17 mouse cellular contexts compared by ENCODE assay signal in genomic region chr4:89112782-89113181, GRCm38 (mm10). TPM values are rescaled to one million over a fixed set of nuclear protein-coding genes. Genes with fewer than 3 reads are reported as not detected.
DNase-seq lines count a peak whose midpoint lies in the region; ATAC-seq and TF ChIP-seq lines count a peak whose summit lies in the region.
"Had no signal": no experiment of that assay in that cellular context is flagged by ENCODE, and none has a peak within 500 bp of the region (broad histone marks: within the 10 kb centered on the region; RNA-seq: fewer than 3 reads in every experiment).

No protein-coding gene starts in this region.

- no peak for TF ChIP-seq EP300 in stomach, postnatal 0 days (optimal IDR thresholded peaks at IDR 0.05)

- no peaks in the 10 kb centered on the region for H3K79me2 ChIP-seq in liver, adult 2 months (ENCODE audit: control insufficient read depth, insufficient read depth, low read length)

- H3K4me3 ChIP-seq in liver, adult 2 months (ENCODE audit: insufficient read depth, low read depth, low read length) = no peak overlapping the region
- no peak overlapping the region for H3K4me3 ChIP-seq in liver, embryonic 12.5 days
- H3K4me3 ChIP-seq in stomach, postnatal 0 days (ENCODE audit: low read depth, low read length) = no peak overlapping the region
- H3K4me3 ChIP-seq in kidney, embryonic 15.5 days (replicated peaks) = no peak overlapping the region
- H3K4me3 ChIP-seq: limb, embryonic 10.5 days; midbrain, embryonic 12.5 days had no signal

- H3K36me3 ChIP-seq in liver, adult 2 months (ENCODE audit: control insufficient read depth, insufficient read depth, low read length) = no peaks in the 10 kb centered on the region
- no peaks in the 10 kb centered on the region for H3K36me3 ChIP-seq in liver, embryonic 12.5 days
- no peaks in the 10 kb centered on the region for H3K36me3 ChIP-seq in stomach, postnatal 0 days (ENCODE audit: control insufficient read depth, insufficient read depth, low read length)
- H3K36me3 ChIP-seq in kidney, embryonic 15.5 days = no peaks in the 10 kb centered on the region
- H3K36me3 ChIP-seq: limb, embryonic 10.5 days; midbrain, embryonic 12.5 days had no signal

- H3K27ac ChIP-seq in liver, adult 2 months (replicated peaks; ENCODE audit: insufficient read depth, low read depth, low read length) = no peak overlapping the region
- no peak overlapping the region for H3K27ac ChIP-seq in liver, embryonic 12.5 days
- H3K27ac ChIP-seq in stomach, postnatal 0 days (replicated peaks) = no peak overlapping the region
- no peak overlapping the region for H3K27ac ChIP-seq in kidney, embryonic 15.5 days
- H3K27ac ChIP-seq: limb, embryonic 10.5 days; macrophage; midbrain, embryonic 12.5 days had no signal

- no peaks in the 10 kb centered on the region for H3K27me3 ChIP-seq in liver, adult 2 months (ENCODE audit: control insufficient read depth, insufficient read depth, low read length)
- H3K27me3 ChIP-seq in liver, embryonic 12.5 days (replicated peaks) = no peaks in the 10 kb centered on the region
- no peaks in the 10 kb centered on the region for H3K27me3 ChIP-seq in stomach, postnatal 0 days (ENCODE audit: control insufficient read depth, insufficient read depth, low read length)
- H3K27me3 ChIP-seq in kidney, embryonic 15.5 days = no peaks in the 10 kb centered on the region
- H3K27me3 ChIP-seq: midbrain, embryonic 12.5 days had no signal

- no peak for TF ChIP-seq CTCF in liver, adult 2 months (IDR thresholded peaks at IDR 0.05; ENCODE audit: low read depth, low read length)
- no peak for TF ChIP-seq CTCF in stomach, postnatal 0 days (IDR thresholded peaks at IDR 0.05; ENCODE audit: low read depth)

- H3K9ac ChIP-seq in liver, adult 2 months (ENCODE audit: low read depth, low read length) = no peak overlapping the region
- H3K9ac ChIP-seq in liver, embryonic 12.5 days = no peak overlapping the region
- no peak overlapping the region for H3K9ac ChIP-seq in stomach, postnatal 0 days (ENCODE audit: low read length)
- H3K9ac ChIP-seq in kidney, embryonic 15.5 days = no peak overlapping the region
- H3K9ac ChIP-seq: liver, postnatal 0 days; midbrain, embryonic 12.5 days had no signal

- ATAC-seq in liver, embryonic 12.5 days = no peak
- peak; percentile 54 for ATAC-seq in common myeloid progenitor, adult 5-6 weeks (replicated peaks; ENCODE audit: low read depth, poor library complexity, severe bottlenecking)
- peak; percentile 74 for ATAC-seq in stomach, postnatal 0 days (ENCODE audit: low FRiP score, low TSS enrichment)
- ATAC-seq in kidney, embryonic 15.5 days (replicated peaks; ENCODE audit: low FRiP score) = no peak
- ATAC-seq: liver, postnatal 0 days; lung, postnatal 0 days had no signal

- peak; percentile 11 to 18 for DNase-seq in cerebellum, postnatal 14 days
- DNase-seq in cerebellum, postnatal 36 days = no peak
- peak; percentile 14 for DNase-seq in liver, adult 2 months (ENCODE audit: extremely low read depth, low read depth, low spot score)
- peak; percentile 60 for DNase-seq in stomach, postnatal 0 days (ENCODE audit: low spot score)
- DNase-seq: cerebellum, adult 9-10 months; kidney, adult 11 months; kidney, postnatal 10 days; liver; liver, postnatal 0 days had no signal

- H3K4me2 ChIP-seq in liver, embryonic 12.5 days = no peak overlapping the region
- H3K4me2 ChIP-seq in stomach, postnatal 0 days (replicated peaks; ENCODE audit: low read depth) = no peak overlapping the region
- no peak overlapping the region for H3K4me2 ChIP-seq in kidney, embryonic 15.5 days
- H3K4me2 ChIP-seq: heart, embryonic 11.5 days; midbrain, embryonic 12.5 days had no signal

- 15% methylated on average over 4 of the region's 4 CpGs for WGBS in liver, adult 2 months
- 40% methylated on average over 4 of the region's 4 CpGs for WGBS in liver, embryonic 12.5 days (ENCODE audit: insufficient replicate concordance)
- WGBS in stomach, postnatal 0 days = 31% methylated on average over 4 of the region's 4 CpGs
- 71% methylated on average over 4 of the region's 4 CpGs for WGBS in kidney, embryonic 15.5 days

- TF ChIP-seq POLR2A in liver, adult 2 months (IDR thresholded peaks at IDR 0.05; ENCODE audit: extremely low read depth, insufficient read depth, low read length) = no peak

- no peaks in the 10 kb centered on the region for H3K4me1 ChIP-seq in liver, adult 2 months (ENCODE audit: control insufficient read depth, insufficient read depth, low read length)
- no peaks in the 10 kb centered on the region for H3K4me1 ChIP-seq in liver, embryonic 12.5 days
- no peaks in the 10 kb centered on the region for H3K4me1 ChIP-seq in stomach, postnatal 0 days (replicated peaks; ENCODE audit: control insufficient read depth, insufficient read depth)
- no peaks in the 10 kb centered on the region for H3K4me1 ChIP-seq in kidney, embryonic 15.5 days
- H3K4me1 ChIP-seq: limb, embryonic 10.5 days; midbrain, embryonic 12.5 days had no signal

- H3K9me3 ChIP-seq in liver, embryonic 12.5 days (replicated peaks) = no peaks in the 10 kb centered on the region
- no peaks in the 10 kb centered on the region for H3K9me3 ChIP-seq in stomach, postnatal 0 days (ENCODE audit: control insufficient read depth, low read length)
- H3K9me3 ChIP-seq in kidney, embryonic 15.5 days (replicated peaks) = no peaks in the 10 kb centered on the region
- H3K9me3 ChIP-seq: limb, embryonic 10.5 days; midbrain, embryonic 12.5 days had no signal

RNA-seq across cellular contexts. Expression of gene Mtap, which starts 24.1 kb away (rescaled TPM):
- total RNA-seq in liver, adult 2 months (2014; rRNA removed) = 8.4 and 9.1 TPM in 2 replicates
- polyA plus RNA-seq in liver, adult 2 months (2012; rRNA removed) = 3.9 and 7.6 TPM in 2 replicates
- 45.7 and 51.2 TPM in 2 replicates for polyA plus RNA-seq in liver, embryonic 12.5 days (2016; fragmentation: Nextera tagmentation; extraction: Ambion mirVana)
- total RNA-seq in common myeloid progenitor, adult 5-6 weeks (2017) = 43.8 and 52.2 TPM in 2 replicates
- polyA plus RNA-seq in stomach, postnatal 0 days (2015; fragmentation: Nextera tagmentation; extraction: Ambion mirVana) = 23.5 and 23.9 TPM in 2 replicates
- 74.0 and 74.7 TPM in 2 replicates for polyA plus RNA-seq in kidney, embryonic 15.5 days (2015; fragmentation: Nextera tagmentation; extraction: Ambion mirVana)

Comparison
In these comparisons a context has a peak if more than half of its experiments do, and no peak if none do; other contexts are left out.
1. DNase-seq: peak in cerebellum, postnatal 14 days (2 of 2), liver, adult 2 months (single experiment) and stomach, postnatal 0 days (single experiment); none in cerebellum, postnatal 36 days (0 of 2).
2. ATAC-seq: peak in common myeloid progenitor, adult 5-6 weeks (single experiment) and stomach, postnatal 0 days (single experiment); none in liver, embryonic 12.5 days (single experiment) and kidney, embryonic 15.5 days (single experiment).